Mouse (Mus musculus): ENCODE results near the gene Cdh23. TPM values are rescaled to one million over a fixed set of nuclear protein-coding genes. Genes with fewer than 3 reads are reported as not detected.

The Cdh23 gene
- polyA plus RNA-seq, 1 experiment from 2014 or later = 0.90 TPM

DNA sequence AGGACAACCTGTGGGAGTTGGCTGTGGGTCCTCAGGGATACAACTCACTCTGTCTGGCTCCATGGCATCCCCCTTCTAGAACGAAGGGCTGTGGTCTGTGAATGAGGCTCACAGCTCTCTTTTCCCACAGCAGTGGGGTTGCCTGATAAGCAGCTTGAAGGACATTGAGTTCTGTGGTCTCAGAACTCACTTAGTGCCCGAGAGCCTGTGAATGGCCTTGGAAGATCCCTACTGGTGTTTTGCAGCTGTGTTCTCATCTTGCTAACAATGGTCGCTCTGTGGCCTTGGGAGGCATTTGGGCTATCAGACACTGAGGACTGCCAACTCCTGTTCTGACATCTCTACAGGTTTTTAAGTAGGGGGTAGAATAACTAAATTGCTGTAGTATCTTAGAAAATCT lies 400.9 kb downstream of the Cdh23 start:
- Histone ChIP-seq H3K27ac (no peak overlapping the region), H3K9ac (no peak overlapping the region), H3K4me1 (peaks cover 7% of the 10 kb centered on the region), H3K27me3 (no peaks in the 10 kb centered on the region), H3K4me3 (no peak overlapping the region), H3K4me2 (replicated peaks) (no peak overlapping the region), H3K36me3 (peaks cover 74% of the 10 kb centered on the region), H3K9me3 (no peaks in the 10 kb centered on the region)
- no peak for ATAC-seq (ENCODE audit: insufficient number of reproducible peaks, insufficient read depth, low FRiP score, low TSS enrichment)
- WGBS = 84% methylated on average over 3 of the region's 3 CpGs

DNA sequence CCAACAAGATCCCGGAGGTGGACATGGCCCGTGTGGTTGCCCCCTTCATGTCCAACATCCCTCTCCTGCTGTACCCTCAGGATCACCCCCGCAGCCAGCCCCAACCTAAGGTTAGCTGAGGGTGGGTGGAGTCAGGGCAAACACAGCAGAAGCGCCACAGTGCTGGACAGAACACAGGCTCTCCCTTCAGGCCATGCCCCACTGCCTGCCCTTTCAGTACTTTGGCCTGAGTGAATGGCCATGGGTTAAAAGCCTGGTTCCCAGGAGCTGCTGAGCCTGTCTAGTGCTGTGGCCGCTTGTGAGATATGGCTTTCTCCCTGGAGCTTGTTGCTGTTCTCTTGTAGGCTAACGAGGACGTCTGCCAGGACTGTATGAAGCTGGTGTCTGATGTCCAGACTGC lies 401.7 kb downstream of the Cdh23 start:
- Histone ChIP-seq H3K27me3 (no peaks in the 10 kb centered on the region), H3K36me3 (peaks cover 67% of the 10 kb centered on the region), H3K4me3 (no peak overlapping the region), H3K4me2 (replicated peaks) (no peak overlapping the region), H3K9me3 (no peaks in the 10 kb centered on the region), H3K4me1 (peaks cover 14% of the 10 kb centered on the region), H3K27ac (no peak overlapping the region), H3K9ac (no peak overlapping the region)
- no peak for ATAC-seq (ENCODE audit: insufficient number of reproducible peaks, insufficient read depth, low FRiP score, low TSS enrichment)
- 79% methylated on average over 7 of the region's 7 CpGs for WGBS

DNA sequence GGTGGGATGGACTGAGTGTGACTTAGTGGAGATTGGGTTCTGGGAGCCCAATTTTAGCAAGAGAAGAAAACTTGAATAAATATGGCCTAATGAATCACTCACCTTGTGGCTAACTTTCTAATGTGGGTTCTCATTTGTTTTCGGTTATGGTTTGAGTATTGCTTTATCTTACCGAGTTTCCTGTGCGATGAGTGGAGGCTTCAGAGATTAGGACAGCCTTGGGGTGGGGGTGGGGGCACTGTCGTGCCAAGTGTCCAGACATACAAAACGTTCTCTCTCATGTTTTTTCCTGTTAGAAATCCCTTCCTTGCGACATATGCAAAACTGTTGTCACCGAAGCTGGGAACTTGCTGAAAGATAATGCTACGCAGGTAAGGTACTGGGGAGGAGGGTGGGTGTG lies 404.1 kb downstream of the Cdh23 start:
- no peak overlapping the region for H3K4me2 ChIP-seq (replicated peaks)
- no peak overlapping the region for H3K4me3 ChIP-seq
- H3K4me1 ChIP-seq = peaks cover 25% of the 10 kb centered on the region
- H3K9me3 ChIP-seq = no peaks in the 10 kb centered on the region
- WGBS = 90% methylated on average over 8 of the region's 8 CpGs
- peaks cover 45% of the 10 kb centered on the region for H3K36me3 ChIP-seq
- ATAC-seq (ENCODE audit: insufficient number of reproducible peaks, insufficient read depth, low FRiP score, low TSS enrichment) = no peak
- no peak overlapping the region for H3K27ac ChIP-seq
- H3K9ac ChIP-seq = no peak overlapping the region
- H3K27me3 ChIP-seq = no peaks in the 10 kb centered on the region

DNA sequence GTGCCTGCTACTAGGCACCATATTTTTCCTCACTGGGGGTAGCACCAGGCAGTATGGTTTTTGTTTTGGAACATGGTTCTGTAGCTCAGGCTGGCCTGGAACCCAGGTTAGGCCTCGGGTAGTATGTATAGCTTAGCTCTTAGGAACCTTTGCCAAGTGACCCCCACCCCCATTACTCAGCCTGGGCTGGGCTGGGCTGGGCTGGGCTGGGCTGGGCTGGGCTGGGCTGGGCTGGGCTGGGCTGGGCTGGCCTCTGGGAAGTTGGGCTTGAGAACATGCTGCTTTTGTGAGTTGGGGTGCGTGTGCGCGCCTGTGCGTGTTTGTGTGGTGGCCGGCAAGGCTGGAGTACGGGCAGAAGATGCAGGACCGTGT lies 405.6 kb downstream of the Cdh23 start:
- Histone ChIP-seq H3K36me3 (peaks cover 34% of the 10 kb centered on the region), H3K27me3 (no peaks in the 10 kb centered on the region), H3K9ac (no peak overlapping the region), H3K4me3 (no peak overlapping the region), H3K4me2 (replicated peaks) (no peak overlapping the region), H3K9me3 (no peaks in the 10 kb centered on the region), H3K4me1 (peaks cover 37% of the 10 kb centered on the region), H3K27ac (no peak overlapping the region)
- WGBS = 86% methylated on average over 8 of the region's 8 CpGs
- no peak for ATAC-seq (ENCODE audit: insufficient number of reproducible peaks, insufficient read depth, low FRiP score, low TSS enrichment)

DNA sequence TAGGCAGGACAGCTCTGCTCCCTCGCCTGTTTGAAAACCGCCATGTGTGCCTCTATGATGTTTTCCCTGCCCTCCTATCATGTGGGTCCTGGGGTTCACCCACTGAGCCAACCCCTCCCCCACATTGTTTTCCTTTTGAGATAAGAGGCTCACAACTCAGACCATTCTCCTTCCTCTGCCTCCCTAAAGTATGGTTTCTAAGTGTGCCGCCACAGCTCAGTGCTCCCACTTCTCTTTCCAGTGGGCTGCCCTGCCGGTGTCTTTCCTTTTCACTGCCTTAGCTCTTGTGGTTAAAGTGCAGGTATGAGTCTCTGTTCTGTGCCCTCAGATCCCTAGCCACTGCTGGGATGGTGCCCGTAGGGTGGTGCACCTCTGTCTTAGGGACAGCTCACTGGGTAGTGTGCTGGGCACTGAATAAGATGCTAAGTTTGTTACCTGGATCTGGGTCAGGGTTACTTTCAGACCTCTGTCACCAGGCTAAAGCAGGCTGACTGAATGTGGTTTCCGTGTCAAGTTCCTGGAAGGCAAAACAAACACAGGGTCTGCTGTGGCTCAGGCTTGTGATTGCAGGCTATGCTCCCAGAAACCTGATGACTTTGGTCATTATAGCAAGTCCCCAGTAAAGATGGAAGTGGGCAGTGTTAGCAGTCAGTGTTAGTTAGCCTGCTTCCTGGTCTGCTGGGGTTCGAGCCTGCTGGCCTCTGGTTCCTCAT lies 406.1 kb downstream of the Cdh23 start:
- ATAC-seq (ENCODE audit: insufficient number of reproducible peaks, insufficient read depth, low FRiP score, low TSS enrichment) = no peak
- 64% methylated on average over 7 of the region's 7 CpGs for WGBS
- Histone ChIP-seq H3K4me3 (no peak overlapping the region), H3K9me3 (no peaks in the 10 kb centered on the region), H3K4me1 (peaks cover 43% of the 10 kb centered on the region), H3K4me2 (replicated peaks) (no peak overlapping the region), H3K27ac (no peak overlapping the region), H3K9ac (no peak overlapping the region), H3K36me3 (peaks cover 29% of the 10 kb centered on the region), H3K27me3 (no peaks in the 10 kb centered on the region)

DNA sequence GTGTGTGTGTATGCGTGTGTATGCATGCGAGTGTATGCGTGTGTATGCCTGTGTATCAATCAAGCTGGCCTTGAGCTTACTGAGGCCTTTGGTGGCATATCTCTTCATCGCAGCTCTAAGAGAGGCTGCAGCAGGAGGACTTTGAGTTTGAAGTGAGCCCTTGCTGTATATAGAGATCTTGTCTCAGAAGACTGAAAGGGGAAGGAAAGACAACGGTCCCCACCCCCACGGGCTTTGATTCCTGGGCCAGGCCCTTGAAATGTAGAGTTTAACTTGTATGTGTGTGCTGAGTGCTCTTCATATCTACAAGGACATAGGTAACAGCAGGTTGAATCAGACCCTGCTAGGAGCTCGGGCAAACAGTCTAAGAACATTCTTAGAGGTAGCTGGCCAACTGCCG lies 407.1 kb downstream of the Cdh23 start:
- Histone ChIP-seq H3K4me3 (no peak overlapping the region), H3K4me1 (peaks cover 53% of the 10 kb centered on the region), H3K9ac (no peak overlapping the region), H3K27me3 (no peaks in the 10 kb centered on the region), H3K36me3 (peaks cover 19% of the 10 kb centered on the region), H3K9me3 (no peaks in the 10 kb centered on the region), H3K27ac (no peak overlapping the region), H3K4me2 (replicated peaks) (no peak overlapping the region)
- 84% methylated on average over 8 of the region's 8 CpGs for WGBS
- no peak for ATAC-seq (ENCODE audit: insufficient number of reproducible peaks, insufficient read depth, low FRiP score, low TSS enrichment)

DNA sequence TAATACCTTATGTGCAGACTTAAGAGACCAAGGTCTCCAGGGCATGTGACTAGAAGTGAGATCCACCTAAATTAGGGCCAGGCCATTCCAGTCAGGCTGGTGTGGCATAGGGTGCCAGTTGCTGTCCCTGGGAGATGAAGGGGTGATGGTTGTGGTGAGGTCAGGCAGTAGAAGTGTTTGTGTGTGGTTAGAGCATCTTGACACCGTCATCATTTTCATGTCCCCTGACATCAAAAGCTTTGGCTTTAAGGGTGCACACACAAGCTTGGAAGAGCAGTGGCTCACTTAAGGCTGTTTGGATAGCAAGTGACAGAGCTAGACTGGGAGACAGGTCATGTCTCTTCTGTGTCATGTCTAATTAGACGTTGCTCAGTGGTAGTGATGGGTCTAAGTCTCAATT lies 408.6 kb downstream of the Cdh23 start:
- WGBS = 69% methylated on average over 2 of the region's 2 CpGs
- peaks cover 61% of the 10 kb centered on the region for H3K4me1 ChIP-seq
- H3K27me3 ChIP-seq = no peaks in the 10 kb centered on the region
- no peak overlapping the region for H3K9ac ChIP-seq
- H3K9me3 ChIP-seq = no peaks in the 10 kb centered on the region
- H3K27ac ChIP-seq = no peak overlapping the region
- H3K36me3 ChIP-seq = 0 out of 2 replicates have a peak, but pooled peaks cover 4% of the 10 kb centered on the region
- H3K4me2 ChIP-seq (replicated peaks) = no peak overlapping the region
- H3K4me3 ChIP-seq = no peak overlapping the region
- ATAC-seq (ENCODE audit: insufficient number of reproducible peaks, insufficient read depth, low FRiP score, low TSS enrichment) = no peak

DNA sequence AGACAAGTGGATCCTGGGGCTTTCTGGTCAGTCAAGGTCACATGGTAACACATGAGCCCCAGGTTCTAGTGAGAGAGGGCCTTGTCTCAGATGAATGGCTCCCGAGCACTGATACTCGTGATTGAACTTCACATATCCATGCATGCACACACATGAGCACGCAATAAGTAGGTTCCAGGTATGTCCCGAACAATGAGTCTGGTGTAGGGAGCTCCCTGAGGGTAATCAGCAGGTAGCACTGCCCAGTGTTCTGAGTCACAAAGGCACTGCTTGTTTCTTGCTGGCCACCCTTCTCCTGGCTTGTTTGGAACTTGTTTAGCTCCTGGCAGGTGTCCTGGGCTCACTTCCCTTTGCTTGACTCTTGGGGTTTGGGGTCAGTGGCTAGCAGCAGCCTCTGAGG lies 409.1 kb downstream of the Cdh23 start:
- Histone ChIP-seq H3K27ac (no peak overlapping the region), H3K4me3 (no peak overlapping the region), H3K27me3 (no peaks in the 10 kb centered on the region), H3K9me3 (no peaks in the 10 kb centered on the region), H3K4me2 (replicated peaks) (no peak overlapping the region), H3K4me1 (peaks cover 67% of the 10 kb centered on the region), H3K9ac (no peak overlapping the region), H3K36me3 (no peaks in the 10 kb centered on the region)
- no peak for ATAC-seq (ENCODE audit: insufficient number of reproducible peaks, insufficient read depth, low FRiP score, low TSS enrichment)
- 81% methylated on average over 4 of the region's 4 CpGs for WGBS

DNA sequence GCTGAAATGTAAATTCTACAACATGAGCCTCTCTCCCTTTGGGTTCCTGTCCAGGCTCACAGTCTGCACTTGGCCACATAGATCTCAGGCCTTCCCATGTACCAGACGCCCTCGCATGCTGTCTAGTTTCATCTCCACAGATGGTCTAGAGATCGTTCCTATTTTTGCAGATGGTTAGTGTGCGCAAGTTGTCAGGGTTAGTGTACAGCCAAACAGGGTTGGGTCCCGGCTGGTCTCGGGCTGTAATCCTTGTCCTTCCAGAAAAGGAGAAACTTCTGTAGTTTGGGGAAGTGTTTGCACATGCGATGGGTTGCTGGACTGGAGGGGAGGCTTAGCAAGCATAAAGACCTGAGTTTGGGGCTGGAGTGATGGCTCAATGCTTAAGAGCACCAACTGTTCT lies 409.7 kb downstream of the Cdh23 start:
- WGBS = 91% methylated on average over 7 of the region's 7 CpGs
- no peaks in the 10 kb centered on the region for H3K27me3 ChIP-seq
- no peak overlapping the region for H3K4me3 ChIP-seq
- H3K36me3 ChIP-seq = no peaks in the 10 kb centered on the region
- 0 out of 2 replicates have a peak overlapping the region, but pooled peaks have one; percentile 13 for H3K27ac ChIP-seq
- no peaks in the 10 kb centered on the region for H3K9me3 ChIP-seq
- peaks cover 73% of the 10 kb centered on the region for H3K4me1 ChIP-seq
- H3K9ac ChIP-seq = no peak overlapping the region
- no peak for ATAC-seq (ENCODE audit: insufficient number of reproducible peaks, insufficient read depth, low FRiP score, low TSS enrichment)
- no peak overlapping the region for H3K4me2 ChIP-seq (replicated peaks)

DNA sequence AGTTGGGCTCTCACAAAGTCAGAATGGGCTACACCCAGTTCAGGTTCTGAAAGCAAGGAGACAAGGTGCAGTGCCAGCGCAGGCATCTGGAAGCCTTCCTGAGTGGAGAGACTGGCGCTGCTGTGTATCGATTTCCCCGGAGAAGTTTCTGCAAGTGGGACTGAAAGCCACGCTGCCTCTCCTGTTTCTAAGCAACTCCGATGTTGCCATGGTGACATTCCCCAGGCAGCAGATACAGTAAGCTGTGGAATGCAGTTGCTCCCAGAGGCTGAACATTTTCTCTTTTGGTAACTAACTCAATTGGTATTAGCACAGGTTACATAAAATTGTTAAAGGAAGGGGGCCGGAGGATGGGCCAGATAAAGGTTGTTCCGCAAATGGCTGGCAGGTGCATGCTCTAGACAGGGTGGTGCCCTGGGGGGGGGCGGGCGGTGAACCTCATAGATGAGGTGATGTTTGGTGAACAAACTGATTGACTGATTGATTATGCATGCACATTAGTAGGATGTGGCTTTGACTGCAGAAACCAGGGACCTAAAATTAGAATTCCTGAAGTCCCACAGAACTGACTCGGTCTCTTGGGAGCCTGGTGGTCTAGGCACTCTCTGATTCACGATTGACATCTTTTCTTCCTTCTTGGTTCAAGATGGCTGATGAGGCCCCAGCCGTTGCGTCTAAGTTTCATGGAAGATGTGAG lies 410.5 kb downstream of the Cdh23 start:
- peak; percentile 37; the same call in 1 of the 2 replicates for ATAC-seq (ENCODE audit: insufficient number of reproducible peaks, insufficient read depth, low FRiP score, low TSS enrichment)
- Histone ChIP-seq H3K9ac (no peak overlapping the region), H3K36me3 (no peaks in the 10 kb centered on the region), H3K4me2 (replicated peaks) (peak overlapping the region; percentile 29), H3K4me1 (peaks cover 76% of the 10 kb centered on the region), H3K27ac (peak overlapping the region; percentile 79), H3K9me3 (no peaks in the 10 kb centered on the region), H3K4me3 (no peak overlapping the region), H3K27me3 (no peaks in the 10 kb centered on the region)
- WGBS = 47% methylated on average over 14 of the region's 14 CpGs

DNA sequence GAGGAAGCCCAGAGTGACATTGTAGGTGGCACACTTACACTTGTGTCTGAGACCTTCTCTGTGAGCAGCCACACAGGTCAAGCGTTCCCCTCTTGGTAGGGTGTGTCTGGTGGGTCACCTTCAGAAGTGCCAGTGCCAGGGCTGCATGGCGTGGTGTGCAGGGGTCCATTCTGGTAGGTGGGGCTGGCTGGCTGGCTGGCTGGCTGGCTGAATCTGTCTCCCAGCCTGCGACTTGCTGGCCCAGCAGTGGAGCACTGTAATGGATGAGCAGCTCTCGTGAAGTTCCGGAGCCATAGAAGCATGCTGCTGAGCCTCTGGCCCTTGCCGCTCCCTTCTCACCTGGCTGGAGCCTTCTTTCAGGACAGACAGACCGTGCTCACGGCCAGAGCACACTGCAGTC lies 411.1 kb downstream of the Cdh23 start:
- H3K27me3 ChIP-seq = no peaks in the 10 kb centered on the region

DNA sequence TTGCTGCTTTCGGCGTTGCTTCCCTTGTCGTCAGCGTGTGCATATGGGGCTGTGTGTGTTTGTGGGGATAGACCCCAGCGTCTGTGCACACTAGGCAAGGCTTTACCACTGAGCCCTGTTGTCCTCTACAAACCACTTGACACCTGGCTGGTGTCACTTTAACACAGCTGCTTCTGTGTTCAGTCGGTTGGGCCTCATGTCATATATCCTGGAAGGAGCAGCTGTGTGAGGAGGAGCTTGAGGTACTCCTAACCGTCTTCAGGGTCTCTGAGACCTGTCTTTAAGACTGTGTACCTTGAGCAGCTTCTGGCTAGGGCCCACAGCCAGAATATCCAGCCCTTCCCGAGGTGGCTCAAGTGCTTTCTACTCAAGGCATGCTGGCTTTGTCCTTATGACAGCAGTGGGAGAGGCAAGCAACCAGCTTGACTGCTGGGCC lies 411.6 kb downstream of the Cdh23 start:
- Histone ChIP-seq H3K9ac (no peak overlapping the region), H3K4me1 (peaks cover 76% of the 10 kb centered on the region), H3K4me2 (replicated peaks) (no peak overlapping the region), H3K4me3 (no peak overlapping the region), H3K27me3 (no peaks in the 10 kb centered on the region), H3K9me3 (no peaks in the 10 kb centered on the region), H3K27ac (peak overlapping the region; percentile 79), H3K36me3 (0 out of 2 replicates have a peak, but pooled peaks cover 5% of the 10 kb centered on the region)
- 59% methylated on average over 8 of the region's 8 CpGs for WGBS
- no peak for ATAC-seq (ENCODE audit: insufficient number of reproducible peaks, insufficient read depth, low FRiP score, low TSS enrichment)

More for the DNA sequence above, 411.1 kb downstream of the Cdh23 start:
- WGBS = 80% methylated on average over 8 of the region's 8 CpGs
- Histone ChIP-seq H3K27ac (peak overlapping the region; percentile 79), H3K4me2 (replicated peaks) (peak overlapping the region; percentile 29), H3K9ac (0 out of 2 replicates have a peak overlapping the region, but pooled peaks have one; percentile 15), H3K4me3 (no peak overlapping the region), H3K9me3 (no peaks in the 10 kb centered on the region), H3K4me1 (peaks cover 76% of the 10 kb centered on the region), H3K36me3 (0 out of 2 replicates have a peak, but pooled peaks cover under 1% of the 10 kb centered on the region)
- ATAC-seq (ENCODE audit: insufficient number of reproducible peaks, insufficient read depth, low FRiP score, low TSS enrichment) = no peak
